Mouse (Mus musculus): ENCODE measurements at regions not wholly inside any gene's neighbourhood (a gene's known extent, or its start where the extent isn't known, plus 50 kb on each side); places are given as distances from the start of the nearest gene placed in this dataset.
"Not testable (repeated sequence)": the region's sequence is repeated elsewhere in the genome, so short reads cannot be mapped to it uniquely, and the experiment has no call there.

- H3K36me3 ChIP-seq (ENCODE audit: control insufficient read depth, insufficient read depth, low read length) = no peaks in the 10 kb centered on the region
- no peak for TF ChIP-seq POLR2A (IDR thresholded peaks at IDR 0.05; ENCODE audit: low read depth, low read length)
- TF ChIP-seq CTCF (IDR thresholded peaks at IDR 0.05; ENCODE audit: extremely low read depth, insufficient read length, insufficient replicate concordance, low read depth, low read length) = no peak
- H3K27ac ChIP-seq (ENCODE audit: insufficient read depth, low read depth, low read length) = no peak overlapping the region
- WGBS = 84% methylated on average over 13 of the region's 13 CpGs
- H3K27me3 ChIP-seq (ENCODE audit: control insufficient read depth, insufficient read depth, low read length) = no peaks in the 10 kb centered on the region
- H3K4me1 ChIP-seq (ENCODE audit: control insufficient read depth, insufficient read depth, insufficient read length, low read length) = no peaks in the 10 kb centered on the region
- H3K4me3 ChIP-seq (ENCODE audit: low read depth, low read length) = no peak overlapping the region
Measured at GRCm38 (mm10) chr3:34709553-34709952, 59.3 kb downstream of the Sox2 start.

DNA sequence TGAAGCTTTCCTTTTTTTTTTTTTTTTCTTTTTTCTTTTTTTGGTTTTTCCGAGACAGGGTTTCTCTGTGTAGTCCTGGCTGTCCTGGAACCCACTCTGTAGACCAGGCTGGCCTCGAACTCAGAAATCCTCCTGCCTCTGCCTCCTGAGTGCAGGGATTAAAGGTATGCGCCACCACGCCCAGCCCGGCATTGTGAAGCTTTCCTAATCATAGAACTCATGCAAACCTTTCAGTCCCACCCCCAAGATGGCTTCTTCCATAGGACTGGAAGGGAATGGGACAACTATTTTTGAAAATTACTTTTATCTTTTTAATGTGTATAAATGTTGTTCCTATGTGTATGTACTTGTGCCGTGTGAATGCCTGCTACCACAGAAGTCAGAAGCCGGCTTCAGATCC, 61.9 kb downstream of the Sox2 start:
- 82% methylated on average over 7 of the region's 7 CpGs for WGBS
- H3K27me3 ChIP-seq (ENCODE audit: control insufficient read depth, insufficient read depth, low read length); H3K27ac ChIP-seq (ENCODE audit: insufficient read depth, low read depth, low read length); H3K4me1 ChIP-seq (ENCODE audit: control insufficient read depth, insufficient read depth, insufficient read length, low read length); H3K36me3 ChIP-seq (ENCODE audit: control insufficient read depth, insufficient read depth, low read length); H3K4me3 ChIP-seq (ENCODE audit: low read depth, low read length): not testable (repeated sequence)

DNA sequence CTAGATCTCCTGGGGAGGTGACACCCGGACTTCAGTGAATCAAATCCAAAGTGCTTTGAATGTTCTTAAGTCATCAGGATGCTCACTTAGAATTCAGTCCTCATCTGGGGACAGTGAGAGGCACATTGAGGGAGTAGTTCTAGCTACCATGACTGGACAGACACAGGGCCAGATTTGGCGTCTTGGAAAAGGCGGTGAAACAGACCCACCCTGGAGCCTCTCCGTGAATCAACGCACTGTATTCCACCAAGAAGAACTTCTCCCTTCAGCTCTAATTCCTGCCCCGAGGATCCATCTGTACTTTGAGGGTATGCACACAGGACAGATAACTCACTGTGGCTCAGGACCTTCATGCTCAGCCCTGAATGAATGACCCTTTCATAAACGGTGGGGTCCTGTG, 72.3 kb downstream of the Sox2 start:
- H3K4me1 ChIP-seq (ENCODE audit: control insufficient read depth, insufficient read depth, insufficient read length, low read length) = no peaks in the 10 kb centered on the region

DNA sequence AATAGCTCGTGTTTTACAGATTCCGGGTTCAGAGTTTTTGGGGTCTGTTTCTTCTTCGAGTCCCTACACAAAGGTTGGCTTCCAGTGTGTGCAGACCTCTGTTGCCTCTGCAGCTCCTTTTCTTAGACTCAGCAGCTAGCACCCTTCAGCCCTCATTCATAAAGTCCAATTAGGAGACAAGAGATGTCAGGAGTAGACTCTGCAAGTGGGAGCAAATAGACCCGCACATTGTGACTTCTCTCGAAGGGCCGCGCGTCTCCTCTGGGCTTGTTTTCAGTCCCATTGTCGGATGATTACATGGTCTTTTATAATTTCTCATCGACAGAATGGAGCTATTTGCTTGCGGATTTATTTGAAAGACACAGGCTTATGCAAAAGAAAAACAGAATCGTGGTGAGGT, 76.8 kb downstream of the Sox2 start:
- 87% methylated on average over 12 of the region's 12 CpGs for WGBS
- Histone ChIP-seq H3K36me3 (ENCODE audit: control insufficient read depth, insufficient read depth, low read length) (no peaks in the 10 kb centered on the region), H3K4me1 (ENCODE audit: control insufficient read depth, insufficient read depth, insufficient read length, low read length) (no peaks in the 10 kb centered on the region), H3K27me3 (ENCODE audit: control insufficient read depth, insufficient read depth, low read length) (no peaks in the 10 kb centered on the region), H3K4me3 (ENCODE audit: low read depth, low read length) (no peak overlapping the region), H3K27ac (ENCODE audit: insufficient read depth, low read depth, low read length) (no peak overlapping the region)
- no peak for TF ChIP-seq CTCF (IDR thresholded peaks at IDR 0.05; ENCODE audit: extremely low read depth, insufficient read length, insufficient replicate concordance, low read depth, low read length)
- no peak for TF ChIP-seq POLR2A (IDR thresholded peaks at IDR 0.05; ENCODE audit: low read depth, low read length)

More for the DNA sequence above, 72.3 kb downstream of the Sox2 start:
- WGBS = 83% methylated on average over 7 of the region's 7 CpGs
- Histone ChIP-seq H3K4me3 (ENCODE audit: low read depth, low read length) (no peak overlapping the region), H3K27ac (ENCODE audit: insufficient read depth, low read depth, low read length) (no peak overlapping the region), H3K36me3 (ENCODE audit: control insufficient read depth, insufficient read depth, low read length) (no peaks in the 10 kb centered on the region), H3K27me3 (ENCODE audit: control insufficient read depth, insufficient read depth, low read length) (no peaks in the 10 kb centered on the region)
- TF ChIP-seq CTCF (IDR thresholded peaks at IDR 0.05; ENCODE audit: extremely low read depth, insufficient read length, insufficient replicate concordance, low read depth, low read length) (no peak), POLR2A (IDR thresholded peaks at IDR 0.05; ENCODE audit: low read depth, low read length) (no peak)

DNA sequence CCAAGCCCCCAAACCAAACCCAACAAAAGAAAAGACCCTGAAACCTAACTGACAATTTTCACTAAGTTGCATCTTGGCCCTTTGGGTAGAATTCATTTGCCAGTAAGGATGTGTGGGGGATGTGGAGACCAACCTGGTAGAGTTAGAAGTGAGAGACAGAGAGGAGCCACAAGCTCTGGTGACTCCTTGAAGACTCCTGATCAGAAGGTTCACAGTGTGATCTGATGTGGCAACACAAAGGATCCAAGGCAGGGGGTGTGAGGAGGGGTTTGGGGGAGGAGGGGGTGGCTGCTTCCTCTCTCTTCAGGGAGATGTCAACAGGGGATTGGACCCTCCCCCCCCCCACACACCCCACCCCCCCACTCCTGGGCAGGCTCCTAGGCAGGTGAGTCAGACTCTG, 78.1 kb downstream of the Sox2 start:
- Histone ChIP-seq H3K27me3 (ENCODE audit: control insufficient read depth, insufficient read depth, low read length) (no peaks in the 10 kb centered on the region), H3K27ac (ENCODE audit: insufficient read depth, low read depth, low read length) (no peak overlapping the region), H3K36me3 (ENCODE audit: control insufficient read depth, insufficient read depth, low read length) (no peaks in the 10 kb centered on the region), H3K4me3 (ENCODE audit: low read depth, low read length) (no peak overlapping the region), H3K4me1 (ENCODE audit: control insufficient read depth, insufficient read depth, insufficient read length, low read length) (no peaks in the 10 kb centered on the region)
- TF ChIP-seq CTCF (IDR thresholded peaks at IDR 0.05; ENCODE audit: extremely low read depth, insufficient read length, insufficient replicate concordance, low read depth, low read length) = no peak
- no peak for TF ChIP-seq POLR2A (IDR thresholded peaks at IDR 0.05; ENCODE audit: low read depth, low read length)

- TF ChIP-seq POLR2A (IDR thresholded peaks at IDR 0.05; ENCODE audit: low read depth, low read length) = no peak
- 69% methylated on average over 5 of the region's 5 CpGs for WGBS
- no peak overlapping the region for H3K27ac ChIP-seq (ENCODE audit: insufficient read depth, low read depth, low read length)
Measured at GRCm38 (mm10) chr3:34734966-34735365, 84.8 kb downstream of the Sox2 start.

GRCm38 (mm10) chr3:34738001-34738400, 87.8 kb downstream of the Sox2 start:
- TF ChIP-seq POLR2A (IDR thresholded peaks at IDR 0.05; ENCODE audit: low read depth, low read length) = no peak
- no peak for TF ChIP-seq CTCF (IDR thresholded peaks at IDR 0.05; ENCODE audit: extremely low read depth, insufficient read length, insufficient replicate concordance, low read depth, low read length)
- H3K27me3 ChIP-seq (ENCODE audit: control insufficient read depth, insufficient read depth, low read length) = no peaks in the 10 kb centered on the region
- H3K4me1 ChIP-seq (ENCODE audit: control insufficient read depth, insufficient read depth, insufficient read length, low read length) = peaks cover 4% of the 10 kb centered on the region; the same call in 1 of the 2 replicates
- no peaks in the 10 kb centered on the region for H3K36me3 ChIP-seq (ENCODE audit: control insufficient read depth, insufficient read depth, low read length)
- no peak overlapping the region for H3K4me3 ChIP-seq (ENCODE audit: low read depth, low read length)
- 78% methylated on average over 4 of the region's 4 CpGs for WGBS
- H3K27ac ChIP-seq (ENCODE audit: insufficient read depth, low read depth, low read length) = no peak overlapping the region

More at GRCm38 (mm10) chr3:34734966-34735365, 84.8 kb downstream of the Sox2 start:
- no peaks in the 10 kb centered on the region for H3K27me3 ChIP-seq (ENCODE audit: control insufficient read depth, insufficient read depth, low read length)
- H3K36me3 ChIP-seq (ENCODE audit: control insufficient read depth, insufficient read depth, low read length) = no peaks in the 10 kb centered on the region
- H3K4me1 ChIP-seq (ENCODE audit: control insufficient read depth, insufficient read depth, insufficient read length, low read length) = peaks cover 2% of the 10 kb centered on the region; the same call in 1 of the 2 replicates
- no peak overlapping the region for H3K4me3 ChIP-seq (ENCODE audit: low read depth, low read length)

GRCm38 (mm10) chr3:34738938-34739337, 88.7 kb downstream of the Sox2 start:
- no peak for TF ChIP-seq CTCF (IDR thresholded peaks at IDR 0.05; ENCODE audit: extremely low read depth, insufficient read length, insufficient replicate concordance, low read depth, low read length)
- TF ChIP-seq POLR2A (IDR thresholded peaks at IDR 0.05; ENCODE audit: low read depth, low read length) = no peak
- H3K4me1 ChIP-seq (ENCODE audit: control insufficient read depth, insufficient read depth, insufficient read length, low read length) = peaks cover 4% of the 10 kb centered on the region; the same call in 1 of the 2 replicates
- 56% methylated on average over 7 of the region's 7 CpGs for WGBS
- no peak overlapping the region for H3K27ac ChIP-seq (ENCODE audit: insufficient read depth, low read depth, low read length)
- no peaks in the 10 kb centered on the region for H3K27me3 ChIP-seq (ENCODE audit: control insufficient read depth, insufficient read depth, low read length)
- H3K36me3 ChIP-seq (ENCODE audit: control insufficient read depth, insufficient read depth, low read length) = no peaks in the 10 kb centered on the region
- no peak overlapping the region for H3K4me3 ChIP-seq (ENCODE audit: low read depth, low read length)

All from small intestine, adult 2 months (tissue).